Mouse (Mus musculus): Measurements from ENCODE around the gene Adamts9.

Adamts9 gene

DNA sequence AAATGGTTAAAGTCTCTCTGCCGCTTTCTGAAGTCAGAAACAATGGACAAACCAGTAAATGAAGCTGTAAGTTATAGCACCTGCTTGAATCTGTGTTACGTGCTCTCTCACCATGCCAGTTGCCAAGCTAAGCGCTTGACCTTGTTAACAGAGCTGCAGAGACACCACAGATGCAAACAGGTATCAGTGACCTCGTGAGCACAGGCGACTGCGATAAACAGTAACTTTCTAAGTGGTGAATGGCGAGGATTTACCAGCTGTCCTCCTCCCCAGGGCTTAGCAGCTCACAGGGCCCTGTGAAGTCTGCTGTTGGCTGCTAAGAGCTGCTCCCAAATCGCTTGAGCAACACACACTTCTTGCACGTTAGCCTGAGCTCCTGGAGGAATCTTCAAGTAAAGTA, 80.7 kb downstream of the Adamts9 start:
- WGBS: 85% methylated on average over 9 of the region's 9 CpGs

- WGBS: 84% methylated on average over 5 of the region's 5 CpGs
These were observed 82.9 kb downstream of the Adamts9 start for GRCm38 (mm10) chr6:92860285-92860912.

DNA sequence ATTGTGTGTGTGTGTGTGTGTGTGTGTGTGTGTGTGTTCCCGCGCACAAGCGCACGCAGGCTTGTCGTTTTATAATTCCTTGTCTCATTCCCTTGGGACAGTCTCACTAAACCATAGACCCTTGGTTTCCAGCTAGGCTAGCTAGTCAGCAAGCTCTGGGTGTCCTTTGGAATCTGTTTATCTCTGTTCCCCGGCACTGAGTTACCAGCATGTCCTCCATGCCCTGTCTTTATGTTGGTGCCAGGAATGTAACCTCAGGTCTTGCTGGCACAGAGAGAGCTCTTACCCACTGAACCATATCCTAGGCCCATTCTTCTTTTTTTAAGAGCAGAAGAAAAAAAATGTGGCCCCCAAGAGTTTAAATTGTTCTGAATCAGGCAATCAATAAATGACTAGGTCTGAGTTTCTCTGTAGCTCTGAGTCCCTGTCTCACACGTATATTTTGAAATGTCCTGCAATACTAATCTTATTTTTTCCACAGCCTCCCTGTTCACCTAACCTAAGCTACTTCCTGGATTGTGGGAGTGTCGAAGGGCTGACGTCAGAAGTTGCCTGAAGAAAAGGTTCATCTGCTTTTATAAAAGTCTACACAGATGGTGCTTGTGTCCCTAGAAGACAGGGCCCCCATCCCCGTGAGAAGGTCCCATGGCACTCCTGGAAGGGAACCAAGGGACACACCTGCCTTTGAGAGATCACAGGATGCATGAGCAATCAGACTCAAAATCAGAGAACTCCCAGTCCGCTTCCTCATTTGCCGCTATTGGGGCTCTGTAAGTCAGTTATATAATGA, 84.4 kb downstream of the Adamts9 start:
- 84% methylated on average over 12 of the region's 12 CpGs for WGBS

GRCm38 (mm10) chr6:92857761-92858160, 85.5 kb downstream of the Adamts9 start:
- 94% methylated on average over 13 of the region's 13 CpGs for WGBS

GRCm38 (mm10) chr6:92854873-92855272, 88.4 kb downstream of the Adamts9 start:
- WGBS: 94% methylated on average over 4 of the region's 4 CpGs

DNA sequence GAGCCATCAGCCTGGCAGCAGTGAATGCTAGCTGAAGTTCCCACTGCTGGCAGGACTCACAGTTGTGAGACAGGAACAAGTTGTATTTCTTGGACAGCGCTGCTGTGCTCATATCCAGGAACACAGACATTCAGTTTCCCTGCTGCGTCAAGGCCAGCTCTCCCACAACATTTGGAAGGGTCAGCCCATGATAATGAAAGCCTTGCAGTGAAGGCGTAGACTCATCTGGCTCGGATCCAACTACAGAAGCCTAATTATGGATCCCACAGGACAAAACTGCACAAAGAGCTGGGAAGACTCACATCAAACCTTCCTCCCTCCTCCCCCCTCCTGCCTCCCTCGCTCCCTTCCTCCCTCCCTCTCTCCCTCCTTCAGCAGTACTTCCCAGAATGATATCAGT, 93.0 kb downstream of the Adamts9 start:
- 14% methylated on average over 5 of the region's 5 CpGs for WGBS

GRCm38 (mm10) chr6:92849208-92849607, 94.1 kb downstream of the Adamts9 start:
- WGBS: 93% methylated on average over 9 of the region's 9 CpGs

DNA sequence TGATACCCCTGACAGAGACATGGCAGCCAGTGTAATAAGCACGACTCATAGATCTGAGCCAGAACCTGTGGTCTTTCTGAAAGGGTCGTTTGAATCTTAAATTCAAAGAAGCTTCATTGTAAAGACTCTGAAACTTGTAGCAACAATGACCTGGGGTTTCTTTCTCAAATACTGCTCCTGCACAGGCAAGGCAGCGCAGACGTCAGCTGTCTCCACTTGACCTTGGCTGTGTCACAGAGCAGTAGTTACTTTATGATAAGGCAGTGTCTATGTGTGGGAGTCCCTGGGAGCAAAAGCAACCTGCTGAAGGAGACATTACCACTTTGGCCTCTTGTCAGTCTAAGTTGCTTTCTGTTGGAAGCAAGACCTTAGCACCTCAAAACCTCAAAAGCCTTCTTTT, 96.7 kb downstream of the Adamts9 start:
- 74% methylated on average over 4 of the region's 4 CpGs for WGBS

- 80% methylated on average over 8 of the region's 8 CpGs for WGBS
These were observed 97.4 kb downstream of the Adamts9 start for GRCm38 (mm10) chr6:92845898-92846297.

- 86% methylated on average over 2 of the region's 2 CpGs for WGBS
These were observed 99.8 kb downstream of the Adamts9 start for GRCm38 (mm10) chr6:92843474-92843873.

DNA sequence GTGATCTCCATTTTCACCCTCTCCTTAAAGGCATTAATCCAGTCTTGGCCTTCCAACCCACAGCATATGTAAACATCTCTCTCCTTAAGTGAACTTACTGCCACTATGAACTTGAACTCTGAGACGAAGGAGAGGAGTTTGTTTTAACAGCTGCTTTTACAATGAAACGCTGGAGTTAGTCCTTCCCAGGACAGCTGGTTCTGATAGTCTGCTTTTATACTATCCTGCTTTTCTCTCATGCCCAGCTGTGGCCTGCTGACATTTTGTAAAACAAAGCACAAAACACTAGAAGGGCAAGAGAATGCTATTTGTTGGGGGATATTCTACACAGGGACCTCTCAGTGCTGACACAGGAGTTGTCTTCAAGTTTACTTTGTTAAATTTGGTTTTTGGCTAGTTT, 101.3 kb downstream of the Adamts9 start:
- 68% methylated on average over 2 of the region's 2 CpGs for WGBS

DNA sequence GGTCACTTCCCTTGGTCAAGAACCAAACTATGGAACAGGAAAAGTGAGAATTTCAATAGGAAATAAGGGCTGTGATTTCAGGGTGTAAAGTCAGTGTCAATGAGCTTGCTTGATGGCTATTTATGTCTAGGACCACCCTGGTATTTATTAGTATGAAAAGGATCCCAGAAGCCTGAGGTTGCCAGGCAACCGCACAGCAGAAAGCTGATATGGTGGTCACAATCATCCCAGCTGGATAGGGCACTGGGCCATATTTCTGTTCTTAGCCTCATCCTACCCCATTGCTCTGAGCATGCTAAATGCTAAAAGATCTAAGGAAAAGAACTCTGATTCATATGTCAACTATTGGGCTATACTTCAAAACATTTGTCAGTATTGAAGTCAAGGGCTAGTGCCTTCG, 112.2 kb downstream of the Adamts9 start:
- 98% methylated on average over 2 of the region's 2 CpGs for WGBS

DNA sequence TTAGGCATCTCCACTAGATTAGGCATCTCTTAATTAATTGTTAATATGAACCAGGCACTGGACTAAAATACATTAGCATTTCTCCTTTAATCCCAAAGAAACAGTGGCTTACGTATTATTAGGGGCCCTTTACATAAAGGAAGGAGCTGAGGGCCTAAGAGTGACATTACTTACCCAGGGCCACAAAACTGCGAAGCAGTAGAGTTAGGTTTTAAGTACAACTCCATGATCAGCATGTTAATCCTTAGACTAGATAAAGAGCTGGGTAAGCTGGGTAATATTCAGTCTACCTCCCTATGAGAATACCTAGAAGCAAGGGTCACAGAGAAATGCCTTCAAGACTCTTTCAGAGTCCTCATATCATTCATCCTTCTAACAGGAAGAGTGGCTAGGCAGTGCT, 114.1 kb downstream of the Adamts9 start:
- WGBS: 97% methylated on average over 2 of the region's 2 CpGs

- WGBS: 63% methylated on average over 5 of the region's 5 CpGs
These were observed 115.9 kb downstream of the Adamts9 start for GRCm38 (mm10) chr6:92827360-92827759.

DNA sequence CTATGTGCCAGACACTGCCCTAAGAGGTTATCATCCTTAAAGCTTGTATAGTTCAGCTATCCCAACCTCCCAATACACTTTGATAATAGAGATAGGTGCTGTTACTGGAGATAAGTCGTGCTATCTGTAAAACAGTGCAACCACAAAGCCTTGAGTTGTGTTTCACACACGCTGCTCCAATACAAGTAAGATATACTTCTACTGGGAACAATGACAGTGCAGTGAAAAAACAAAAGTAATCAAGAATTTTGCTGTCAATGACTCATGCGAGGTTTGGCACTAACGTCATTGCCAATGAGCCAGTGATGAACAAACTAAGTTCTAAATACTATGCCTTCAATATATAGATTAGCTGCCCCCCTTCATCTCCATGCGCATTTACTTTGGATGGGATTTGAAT, 116.7 kb downstream of the Adamts9 start:
- WGBS: 82% methylated on average over 5 of the region's 5 CpGs

DNA sequence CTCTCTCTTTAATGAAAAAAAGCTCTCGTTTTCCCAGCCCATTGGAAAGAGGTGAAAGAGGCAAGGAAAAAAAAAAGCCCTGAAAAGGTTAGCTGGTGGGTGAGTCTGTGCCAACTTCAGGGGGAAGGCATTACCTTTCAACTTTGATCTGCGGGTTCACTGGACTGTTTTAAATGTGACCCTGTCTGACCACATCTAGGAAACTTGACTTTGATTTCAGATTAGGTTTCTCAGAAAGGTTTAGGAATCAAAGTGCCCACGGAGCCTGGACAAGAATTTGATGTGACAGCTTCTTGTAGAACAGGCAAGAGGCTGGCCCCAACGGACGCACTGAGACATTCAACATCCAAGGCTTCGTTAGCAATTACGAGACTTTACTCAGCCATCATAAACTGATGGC, 119.3 kb downstream of the Adamts9 start:
- WGBS: 82% methylated on average over 7 of the region's 7 CpGs

DNA sequence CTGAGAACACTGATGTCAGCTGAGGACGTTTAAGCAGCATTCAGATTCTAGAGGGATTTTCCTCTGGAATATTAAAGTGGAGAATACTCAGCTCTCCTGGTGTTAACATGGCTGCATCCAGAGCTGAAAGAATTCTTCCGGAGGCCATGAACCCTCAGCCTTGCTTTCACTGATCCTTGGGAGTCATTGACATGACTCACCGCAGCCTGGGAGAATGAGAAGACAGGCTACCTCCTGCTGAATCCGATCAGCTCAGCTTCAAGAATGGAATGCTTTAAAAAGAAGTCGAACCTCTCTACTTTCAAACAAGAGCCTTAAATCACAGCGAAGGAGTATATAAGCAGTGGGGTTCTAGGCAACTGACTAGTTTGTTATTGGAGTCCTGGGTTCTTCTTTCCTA, 121.3 kb downstream of the Adamts9 start:
- WGBS: 79% methylated on average over 6 of the region's 6 CpGs

DNA sequence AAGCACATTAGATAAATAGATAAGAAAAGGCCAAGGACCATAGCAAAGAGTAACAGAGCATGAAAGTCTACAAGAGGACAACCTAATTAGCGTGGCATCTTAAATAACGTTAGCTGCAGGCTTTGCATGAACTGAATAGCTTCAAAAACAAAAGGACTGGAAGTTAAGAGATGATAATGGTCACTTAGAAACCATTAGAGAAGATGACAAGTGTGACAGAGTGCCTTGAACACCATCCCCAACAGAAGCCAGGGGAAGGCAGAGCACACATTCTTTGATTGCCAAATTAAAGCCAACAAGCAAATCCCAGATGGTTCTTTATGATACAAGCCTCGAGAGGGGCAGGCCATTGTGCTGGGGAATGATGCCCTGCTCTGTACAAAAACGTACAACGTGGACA, 121.7 kb downstream of the Adamts9 start:
- 65% methylated on average over 5 of the region's 5 CpGs for WGBS

- 60% methylated on average over 8 of the region's 8 CpGs for WGBS
These were observed 125.6 kb downstream of the Adamts9 start for GRCm38 (mm10) chr6:92817661-92818060.

- 35% methylated on average over 8 of the region's 8 CpGs for WGBS
These were observed 127.0 kb downstream of the Adamts9 start, which contains the start of gene A730049H05Rik for GRCm38 (mm10) chr6:92816311-92816751. A730049H05Rik (plus strand) TSS chr6:92816478.

DNA sequence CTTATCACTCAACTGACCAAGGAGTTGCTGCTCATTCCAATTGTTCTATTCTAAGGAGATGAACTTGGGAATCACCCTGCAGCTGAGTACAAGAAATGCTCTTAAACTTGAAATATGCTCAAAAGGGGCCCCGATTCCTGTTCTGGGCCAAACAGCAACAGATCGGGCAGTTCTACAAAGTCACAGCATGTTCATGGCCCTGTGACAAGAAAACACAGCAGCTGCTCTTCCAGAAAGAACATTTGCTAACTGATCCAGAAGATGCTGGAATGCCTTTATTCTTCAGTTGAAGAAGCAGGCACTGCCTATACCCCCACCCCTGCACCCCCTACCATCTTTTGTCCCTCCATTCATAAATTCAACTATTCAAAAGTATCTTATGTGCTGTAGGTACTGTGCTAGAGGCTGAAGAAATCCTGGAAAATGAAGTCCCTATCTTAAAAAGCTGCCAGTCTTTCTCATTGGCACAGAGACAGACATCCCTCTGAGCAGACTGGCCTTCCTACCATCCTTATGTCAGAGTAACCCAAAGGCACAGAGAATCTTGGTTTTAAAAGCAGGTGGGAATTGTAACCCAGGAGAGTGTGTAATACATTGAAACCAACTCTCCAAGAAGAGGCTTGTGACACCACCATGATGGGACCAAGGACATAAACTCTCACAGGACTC, 130.5 kb downstream of the Adamts9 start:
- 22% methylated on average over 2 of the region's 2 CpGs for WGBS

DNA sequence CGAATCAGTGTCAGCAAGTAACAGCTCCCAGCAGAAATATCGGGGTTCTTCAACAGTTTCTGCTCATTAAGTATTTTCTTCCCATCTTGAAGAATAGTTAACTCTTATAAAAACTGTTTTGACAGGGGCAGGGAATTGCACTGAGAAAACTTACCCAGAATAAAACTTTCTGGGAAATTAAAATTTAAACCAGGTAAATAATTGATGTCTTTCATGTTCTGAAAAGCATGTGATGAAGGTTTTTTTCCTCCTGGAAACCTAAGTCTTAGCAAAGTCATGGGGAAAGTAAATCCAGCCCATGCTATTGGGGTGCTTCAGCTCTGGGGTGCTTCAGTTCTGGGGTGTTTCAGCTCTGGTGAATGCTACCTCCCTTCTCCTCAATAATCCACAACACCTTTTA, 132.7 kb downstream of the Adamts9 start:
- 94% methylated on average over 2 of the region's 2 CpGs for WGBS

DNA sequence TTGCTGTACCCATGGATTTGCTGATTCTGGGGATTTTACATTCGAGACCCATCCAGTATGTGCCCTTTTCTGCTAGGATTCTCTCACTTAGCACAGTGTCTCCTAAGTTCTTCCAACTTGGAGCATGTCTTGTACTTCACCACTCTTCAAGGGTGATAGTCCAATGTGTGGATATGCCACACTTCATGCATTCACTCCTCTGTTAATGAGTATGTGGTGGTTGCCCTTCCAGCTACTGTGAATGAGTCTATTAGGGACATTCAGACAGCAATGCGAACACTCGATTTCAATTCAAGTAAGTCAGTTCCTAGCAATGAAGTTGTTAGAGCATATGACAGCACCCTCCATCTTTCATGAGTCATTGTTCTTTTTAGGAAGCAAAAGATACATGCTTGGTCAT, 133.5 kb downstream of the Adamts9 start:
- WGBS: 91% methylated on average over 3 of the region's 3 CpGs
